Mouse (Mus musculus): ENCODE measurements around the gene Aspm. TPM values are rescaled to one million over a fixed set of nuclear protein-coding genes. Genes with fewer than 3 reads are reported as not detected.
"Not testable (repeated sequence)": the region's sequence is repeated elsewhere in the genome, so short reads cannot be mapped to it uniquely, and the experiment has no call there.

Aspm gene
- polyA plus RNA-seq, 1 experiment from 2014 or later: 3.1 TPM

- WGBS: 85% methylated on average over 9 of the region's 9 CpGs
These were observed 11.5 kb upstream of the Aspm start for GRCm38 (mm10) chr1:139443103-139443502.

GRCm38 (mm10) chr1:139455226-139455869, 776 bp downstream of the Aspm start:
- Histone ChIP-seq H3K9ac (peak overlapping the region; percentile 32), H3K4me3 (peak overlapping the region; percentile 71), H3K36me3 (no peaks in the 10 kb centered on the region), H3K4me1 (replicated peaks) (peaks cover 14% of the 10 kb centered on the region), H3K9me3 (no peaks in the 10 kb centered on the region), H3K27me3 (no peaks in the 10 kb centered on the region), H3K4me2 (peak overlapping the region; percentile 98), H3K27ac (replicated peaks) (no peak overlapping the region)
- peak; percentile 39; the same call in 1 of the 2 replicates for ATAC-seq (ENCODE audit: low FRiP score, low read depth)
- 3% methylated on average over 17 of the region's 17 CpGs for WGBS

More at GRCm38 (mm10) chr1:139443103-139443502, 11.5 kb upstream of the Aspm start:
- H3K9ac ChIP-seq; H3K27ac ChIP-seq (replicated peaks); H3K4me1 ChIP-seq (replicated peaks); H3K9me3 ChIP-seq; ATAC-seq (ENCODE audit: low FRiP score, low read depth); H3K4me3 ChIP-seq; H3K27me3 ChIP-seq; H3K4me2 ChIP-seq: not testable (repeated sequence)
- peaks cover 34% of the 10 kb centered on the region for H3K36me3 ChIP-seq

- no peaks in the 10 kb centered on the region for H3K9me3 ChIP-seq
- H3K36me3 ChIP-seq: no peaks in the 10 kb centered on the region
- no peak overlapping the region for H3K9ac ChIP-seq
- H3K4me2 ChIP-seq: no peak overlapping the region
- no peak for ATAC-seq (ENCODE audit: low FRiP score, low read depth)
- H3K27ac ChIP-seq (replicated peaks): no peak overlapping the region
- H3K27me3 ChIP-seq: no peaks in the 10 kb centered on the region
- no peak overlapping the region for H3K4me3 ChIP-seq
- WGBS: 72% methylated on average over 5 of the region's 5 CpGs
- H3K4me1 ChIP-seq (replicated peaks): no peaks in the 10 kb centered on the region
These were observed 6.2 kb downstream of the Aspm start for GRCm38 (mm10) chr1:139460807-139461206.

- Histone ChIP-seq H3K36me3 (no peaks in the 10 kb centered on the region), H3K27ac (replicated peaks) (no peak overlapping the region), H3K9me3 (no peaks in the 10 kb centered on the region), H3K27me3 (no peaks in the 10 kb centered on the region), H3K4me3 (no peak overlapping the region), H3K4me1 (replicated peaks) (no peaks in the 10 kb centered on the region), H3K4me2 (no peak overlapping the region), H3K9ac (no peak overlapping the region)
- no peak for ATAC-seq (ENCODE audit: low FRiP score, low read depth)
- 88% methylated on average over 11 of the region's 11 CpGs for WGBS
These were observed 11.4 kb downstream of the Aspm start for GRCm38 (mm10) chr1:139465936-139466335.

- Histone ChIP-seq H3K27me3 (no peaks in the 10 kb centered on the region), H3K36me3 (no peaks in the 10 kb centered on the region), H3K4me1 (replicated peaks) (no peaks in the 10 kb centered on the region), H3K9me3 (no peaks in the 10 kb centered on the region), H3K4me2 (no peak overlapping the region), H3K27ac (replicated peaks) (no peak overlapping the region), H3K9ac (no peak overlapping the region), H3K4me3 (no peak overlapping the region)
- WGBS: 82% methylated on average over 11 of the region's 11 CpGs
- ATAC-seq (ENCODE audit: low FRiP score, low read depth): peak; percentile 56; the same call in 1 of the 2 replicates
These were observed 24.3 kb downstream of the Aspm start for GRCm38 (mm10) chr1:139478898-139479297.

GRCm38 (mm10) chr1:139480246-139480645, 25.7 kb downstream of the Aspm start:
- Histone ChIP-seq H3K4me2 (no peak overlapping the region), H3K27ac (replicated peaks) (no peak overlapping the region), H3K4me1 (replicated peaks) (no peaks in the 10 kb centered on the region), H3K36me3 (no peaks in the 10 kb centered on the region), H3K27me3 (no peaks in the 10 kb centered on the region), H3K9ac (no peak overlapping the region), H3K9me3 (no peaks in the 10 kb centered on the region), H3K4me3 (no peak overlapping the region)
- no peak for ATAC-seq (ENCODE audit: low FRiP score, low read depth)
- 90% methylated on average over 8 of the region's 8 CpGs for WGBS

- Histone ChIP-seq H3K9ac (no peak overlapping the region), H3K9me3 (no peaks in the 10 kb centered on the region), H3K36me3 (no peaks in the 10 kb centered on the region), H3K4me3 (no peak overlapping the region), H3K27ac (replicated peaks) (no peak overlapping the region), H3K4me2 (no peak overlapping the region), H3K27me3 (no peaks in the 10 kb centered on the region), H3K4me1 (replicated peaks) (no peaks in the 10 kb centered on the region)
- no peak for ATAC-seq (ENCODE audit: low FRiP score, low read depth)
- WGBS: 81% methylated on average over 4 of the region's 4 CpGs
These were observed 26.6 kb downstream of the Aspm start for GRCm38 (mm10) chr1:139481146-139481545.

- H3K9me3 ChIP-seq: no peaks in the 10 kb centered on the region
These were observed 40.1 kb downstream of the Aspm start for GRCm38 (mm10) chr1:139494630-139495029.

GRCm38 (mm10) chr1:139495408-139495807, 40.8 kb downstream of the Aspm start:
- no peaks in the 10 kb centered on the region for H3K4me1 ChIP-seq (replicated peaks)
- no peaks in the 10 kb centered on the region for H3K27me3 ChIP-seq
- H3K4me3 ChIP-seq: no peak overlapping the region
- H3K27ac ChIP-seq (replicated peaks): no peak overlapping the region
- no peak for ATAC-seq (ENCODE audit: low FRiP score, low read depth)
- H3K4me2 ChIP-seq: no peak overlapping the region
- H3K9ac ChIP-seq: no peak overlapping the region
- 88% methylated on average over 2 of the region's 2 CpGs for WGBS
- no peaks in the 10 kb centered on the region for H3K36me3 ChIP-seq
- no peaks in the 10 kb centered on the region for H3K9me3 ChIP-seq

More at GRCm38 (mm10) chr1:139494630-139495029, 40.1 kb downstream of the Aspm start:
- H3K4me2 ChIP-seq: no peak overlapping the region
- no peak overlapping the region for H3K9ac ChIP-seq
- H3K27ac ChIP-seq (replicated peaks): no peak overlapping the region
- H3K27me3 ChIP-seq: no peaks in the 10 kb centered on the region
- 74% methylated on average over 3 of the region's 3 CpGs for WGBS
- no peaks in the 10 kb centered on the region for H3K4me1 ChIP-seq (replicated peaks)
- no peak for ATAC-seq (ENCODE audit: low FRiP score, low read depth)
- H3K4me3 ChIP-seq: no peak overlapping the region
- no peaks in the 10 kb centered on the region for H3K36me3 ChIP-seq

GRCm38 (mm10) chr1:139496212-139496611, 41.6 kb downstream of the Aspm start:
- H3K4me2 ChIP-seq: no peak overlapping the region
- no peaks in the 10 kb centered on the region for H3K27me3 ChIP-seq
- no peaks in the 10 kb centered on the region for H3K9me3 ChIP-seq
- H3K9ac ChIP-seq: no peak overlapping the region
- 83% methylated on average over 3 of the region's 3 CpGs for WGBS
- no peaks in the 10 kb centered on the region for H3K4me1 ChIP-seq (replicated peaks)
- ATAC-seq (ENCODE audit: low FRiP score, low read depth): no peak
- H3K4me3 ChIP-seq: no peak overlapping the region
- H3K27ac ChIP-seq (replicated peaks): no peak overlapping the region
- H3K36me3 ChIP-seq: no peaks in the 10 kb centered on the region

- Histone ChIP-seq H3K36me3 (no peaks in the 10 kb centered on the region), H3K4me1 (replicated peaks) (no peaks in the 10 kb centered on the region), H3K4me3 (no peak overlapping the region), H3K9me3 (no peaks in the 10 kb centered on the region), H3K9ac (no peak overlapping the region), H3K4me2 (no peak overlapping the region), H3K27me3 (no peaks in the 10 kb centered on the region), H3K27ac (replicated peaks) (no peak overlapping the region)
- ATAC-seq (ENCODE audit: low FRiP score, low read depth): no peak
These were observed 45.2 kb downstream of the Aspm start for GRCm38 (mm10) chr1:139499751-139500150.

GRCm38 (mm10) chr1:139501258-139501752, 46.7 kb downstream of the Aspm start, which contains the start of gene F13b:
Gene F13b (plus strand): TSS chr1:139501702.
- Histone ChIP-seq H3K27me3 (no peaks in the 10 kb centered on the region), H3K27ac (replicated peaks) (no peak within 1 kb of the TSS), H3K9me3 (no peaks in the 10 kb centered on the region), H3K36me3 (no peaks in the 10 kb centered on the region), H3K4me1 (replicated peaks) (no peaks in the 10 kb centered on the region), H3K4me3 (no peak within 1 kb of the TSS), H3K4me2 (no peak within 1 kb of the TSS), H3K9ac (no peak within 1 kb of the TSS)
- 88% methylated on average over 3 of the region's 3 CpGs for WGBS
- ATAC-seq (ENCODE audit: low FRiP score, low read depth): no peak

GRCm38 (mm10) chr1:139514556-139514955, 60.0 kb downstream of the Aspm start:
- H3K9ac ChIP-seq: no peak overlapping the region
- 93% methylated on average over 12 of the region's 12 CpGs for WGBS
- H3K4me2 ChIP-seq: no peak overlapping the region
- no peaks in the 10 kb centered on the region for H3K27me3 ChIP-seq
- no peaks in the 10 kb centered on the region for H3K36me3 ChIP-seq
- H3K9me3 ChIP-seq: no peaks in the 10 kb centered on the region
- no peak overlapping the region for H3K27ac ChIP-seq (replicated peaks)
- no peak for ATAC-seq (ENCODE audit: low FRiP score, low read depth)
- H3K4me3 ChIP-seq: no peak overlapping the region
- no peaks in the 10 kb centered on the region for H3K4me1 ChIP-seq (replicated peaks)

Data from hindbrain, embryonic 15.5 days (tissue).